Mouse (Mus musculus): ENCODE measurements at regions not wholly inside any gene's neighbourhood (a gene's known extent, or its start where the extent isn't known, plus 50 kb on each side); places are given as distances from the start of the nearest gene placed in this dataset.

DNA sequence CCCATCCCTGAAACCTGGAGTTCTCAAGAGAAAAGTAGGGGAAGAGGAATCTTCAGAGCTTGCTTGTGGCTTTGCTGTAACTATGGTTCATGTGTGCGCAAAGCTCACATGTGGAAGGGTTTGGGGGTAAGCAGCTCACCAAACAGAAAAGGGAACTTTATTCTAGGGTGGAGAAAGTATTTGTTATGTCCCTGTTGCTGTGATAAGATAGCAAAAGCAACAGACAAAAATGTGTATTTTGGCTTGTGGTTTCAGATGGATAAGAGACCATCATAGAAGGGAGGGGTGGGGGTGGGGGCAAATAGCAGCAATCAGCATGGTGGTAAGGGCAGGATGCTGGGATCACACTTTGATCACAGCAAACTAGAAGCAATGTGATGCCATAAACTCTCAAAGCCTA is 601.3 kb upstream of the Fam160b2 start:
- TF ChIP-seq CTCF (IDR thresholded peaks at IDR 0.05; ENCODE audit: insufficient read depth, low read depth, low read length) = no peak
- TF ChIP-seq POLR2A (IDR thresholded peaks at IDR 0.05; ENCODE audit: insufficient read depth, low read depth, low read length) = no peak
